Mouse (Mus musculus) forebrain, embryonic 13.5 days (tissue): ENCODE data around the gene Zfp651. TPM values are rescaled to one million over a fixed set of nuclear protein-coding genes. Genes with fewer than 3 reads are reported as not detected.

Experiments used
- ATAC-seq: fragments of 200-750 bp; cut with Nextera tagmentation; 2 replicates; pipeline ENCODE4 v1.8.0; 2017
- H3K27ac ChIP-seq: fragments of 300-500 bp; sonication (generic); 2 replicates; pipeline ENCODE4 v1.5.1; 2015; ENCODE audit warnings: inconsistent platforms, mild to moderate bottlenecking, moderate library complexity
- H3K27me3 ChIP-seq: fragments of 300-500 bp; sonication (generic); 2 replicates; pipeline ENCODE4 v1.6.1; 2015; ENCODE audit warnings: mild to moderate bottlenecking, inconsistent platforms
- H3K36me3 ChIP-seq: fragments of 300-500 bp; sonication (generic); 2 replicates; pipeline ENCODE4 v1.6.1; 2015; ENCODE audit warnings: mild to moderate bottlenecking, inconsistent platforms; ENCODE audit not compliant: poor library complexity, severe bottlenecking
- H3K4me1 ChIP-seq: fragments of 300-500 bp; sonication (generic); 2 replicates; pipeline ENCODE4 v1.6.1; 2015; ENCODE audit warnings: inconsistent platforms
- H3K4me2 ChIP-seq: fragments of 300-500 bp; sonication (generic); 2 replicates; pipeline ENCODE4 v1.6.1; 2015; ENCODE audit warnings: inconsistent platforms, mild to moderate bottlenecking, moderate library complexity
- H3K4me3 ChIP-seq: fragments of 300-500 bp; sonication (generic); 2 replicates; pipeline ENCODE4 v1.5.1; 2015; ENCODE audit warnings: mild to moderate bottlenecking, inconsistent platforms
- H3K9ac ChIP-seq: fragments of 300-500 bp; sonication (generic); 2 replicates; pipeline ENCODE4 v1.6.1; 2015; ENCODE audit warnings: mild to moderate bottlenecking, inconsistent platforms
- H3K9me3 ChIP-seq: fragments of 300-500 bp; sonication (generic); replicated peaks from 2 replicates; pipeline ENCODE4 v1.6.1; 2016; ENCODE audit warnings: inconsistent platforms
- WGBS: fragments of 180-500 bp; shearing (Covaris S2); methylation state at CpG from one replicate; pipeline ENCODE4 v1.1.7; 2015; 5-methylcytosine and 5-hydroxymethylcytosine counted together
- polyA plus RNA-seq: library from polyadenylated mRNA; unstranded; fragments of >200 nt; fragmentation: Nextera tagmentation; extraction: Ambion mirVana; gene quantifications from 2 replicates; pipeline ENCODE4 v1.2.1, GENCODE M21; 2015

Zfp651 gene
- polyA plus RNA-seq, 1 experiment from 2014 or later = 8.1 TPM

GRCm38 (mm10) chr9:121820765-121821164, 61.6 kb downstream of the Zfp651 start:
- H3K36me3 ChIP-seq = no peaks in the 10 kb centered on the region
- WGBS = 67% methylated on average over 5 of the region's 5 CpGs

More at GRCm38 (mm10) chr9:121820765-121821164, 61.6 kb downstream of the Zfp651 start:
- H3K4me2 ChIP-seq = no peak overlapping the region
- no peak overlapping the region for H3K9ac ChIP-seq
- no peak for ATAC-seq
- H3K4me3 ChIP-seq = no peak overlapping the region
- H3K27me3 ChIP-seq = no peaks in the 10 kb centered on the region
- no peak overlapping the region for H3K27ac ChIP-seq
- peaks cover 19% of the 10 kb centered on the region for H3K4me1 ChIP-seq
- no peaks in the 10 kb centered on the region for H3K9me3 ChIP-seq

Other genes with a start within 250 kb of the Zfp651 start
- gene Lyzl4, start 117.2 kb upstream of the Zfp651 start, polyA plus RNA-seq = not detected in 2 replicates
- gene Vipr1, start 116.6 kb upstream of the Zfp651 start, polyA plus RNA-seq = 0.37 and 0.59 TPM in 2 replicates
- 29.9 and 35.1 TPM in 2 replicates for gene Sec22c, start 53.8 kb upstream of the Zfp651 start, polyA plus RNA-seq
- gene Ss18l2, start 49.0 kb upstream of the Zfp651 start, polyA plus RNA-seq = 130 and 159 TPM in 2 replicates
- 69.5 and 70.9 TPM in 2 replicates for gene Nktr, start 40.2 kb upstream of the Zfp651 start, polyA plus RNA-seq
- 0.13 and 0.49 TPM in 2 replicates for gene Klhl40, start 18.3 kb downstream of the Zfp651 start, polyA plus RNA-seq
- 0.09 and 0.16 TPM in 2 replicates for gene Hhatl, start 33.2 kb downstream of the Zfp651 start, polyA plus RNA-seq
- gene Ccdc13, start 80.1 kb downstream of the Zfp651 start, polyA plus RNA-seq = 2.9 TPM in 2 replicates
- gene Higd1a, start 99.0 kb downstream of the Zfp651 start, polyA plus RNA-seq = 151 and 159 TPM in 2 replicates
- gene Ackr2, start 139.0 kb downstream of the Zfp651 start, polyA plus RNA-seq = 1.1 and 1.7 TPM in 2 replicates
- gene Cyp8b1, start 157.0 kb downstream of the Zfp651 start, polyA plus RNA-seq = not detected in 2 replicates
- gene Fam198a, start 191.7 kb downstream of the Zfp651 start, polyA plus RNA-seq = 1.0 and 1.2 TPM in 2 replicates
- gene Pomgnt2, start 237.8 kb downstream of the Zfp651 start, polyA plus RNA-seq = 16.7 and 17.3 TPM in 2 replicates